Mouse (Mus musculus): ENCODE data around the gene Ankrd55.

GRCm38 (mm10) chr13:112303429-112303828 lies 15.2 kb downstream of the Ankrd55 start:
- TF ChIP-seq EP300 (optimal IDR thresholded peaks at IDR 0.05) (no peak), CTCF (IDR thresholded peaks at IDR 0.05; ENCODE audit: low read depth) (no peak)
